Mouse (Mus musculus) lung, adult 2 months (tissue): ENCODE measurements around the gene Ssna1.

Source experiments
- CTCF ChIP-seq: fragments of 200-500 bp; IDR thresholded peaks from 2 replicates; pipeline ENCODE4 v1.5.1; 2011; ENCODE audit warnings: mild to moderate bottlenecking, low read length, control low read depth; ENCODE audit not compliant: insufficient read depth
- POLR2A ChIP-seq: fragments of 200-500 bp; IDR thresholded peaks from 2 replicates; pipeline ENCODE4 v1.6.1; 2011; ENCODE audit warnings: low read depth, mild to moderate bottlenecking, control low read depth, low read length, borderline replicate concordance; ENCODE audit errors: extremely low read depth

GRCm38 (mm10) chr2:25231038-25231437 is 41.2 kb downstream of the Ssna1 start:
- TF ChIP-seq CTCF (no peak), POLR2A (no peak)
